Mouse (Mus musculus): ENCODE measurements at regions not wholly inside any gene's neighbourhood (a gene's known extent, or its start where the extent isn't known, plus 50 kb on each side); places are given as distances from the start of the nearest gene placed in this dataset.

DNA sequence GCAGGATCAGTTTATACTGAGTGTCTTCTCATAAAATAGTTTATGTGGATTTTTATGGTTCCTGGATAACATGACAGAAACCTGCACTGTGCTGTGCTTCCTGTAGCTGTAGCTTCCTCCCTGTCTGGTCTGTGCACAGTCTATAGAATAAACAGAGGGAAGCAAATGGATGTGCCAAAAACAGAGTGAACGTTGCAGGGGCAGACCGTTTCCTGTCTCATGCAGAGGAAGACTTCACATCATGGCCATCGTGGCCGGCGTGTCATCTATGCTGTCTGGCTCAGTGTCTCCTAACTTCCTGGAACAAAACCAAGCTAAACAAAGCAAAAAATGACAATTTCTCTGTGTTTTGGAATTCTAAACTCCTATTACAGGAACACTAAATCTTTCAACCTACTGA lies 102.2 kb downstream of the 1700020N01Rik start:
- Histone ChIP-seq H3K27me3 (ENCODE audit: control insufficient read depth, insufficient read depth, insufficient read length) (no peaks in the 10 kb centered on the region), H3K4me2 (ENCODE audit: low read depth) (no peak overlapping the region), H3K79me2 (ENCODE audit: control insufficient read depth, insufficient read depth) (no peaks in the 10 kb centered on the region), H3K36me3 (ENCODE audit: control insufficient read depth, insufficient read depth) (no peaks in the 10 kb centered on the region), H3ac (ENCODE audit: control insufficient read depth, insufficient read length) (no peak overlapping the region), H3K4me3 (no peak overlapping the region)
- TF ChIP-seq USF1 (IDR thresholded peaks at IDR 0.05; ENCODE audit: low read depth), result no peak

DNA sequence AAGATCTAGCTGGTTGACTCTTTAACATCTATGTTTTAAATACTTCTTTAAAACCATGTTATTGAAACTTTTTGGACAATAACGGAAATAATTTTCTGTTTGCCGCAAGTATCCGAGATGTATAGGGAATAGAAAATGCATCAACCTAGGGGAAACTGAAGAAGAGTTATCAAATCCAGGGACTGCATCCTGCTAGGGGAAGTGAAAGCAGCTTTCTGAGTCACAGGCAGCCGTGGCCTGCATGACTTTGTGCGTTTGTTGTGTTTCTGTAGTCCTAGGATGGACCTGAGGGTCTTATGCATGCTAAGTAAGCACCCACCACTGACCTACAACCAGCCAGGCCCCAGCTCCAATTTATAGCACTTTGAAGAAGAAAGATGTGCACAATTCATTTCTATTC lies 103.7 kb downstream of the 1700020N01Rik start:
- no peak for TF ChIP-seq MYOG (IDR thresholded peaks at IDR 0.05; ENCODE audit: control insufficient read depth in 1 of 3, insufficient read depth in 1 of 3, insufficient read length in 2 of 3, low read depth in 2 of 3)
- no peak for TF ChIP-seq POLR2A (IDR thresholded peaks at IDR 0.05; ENCODE audit: insufficient read length, low read depth)
- no peak for TF ChIP-seq CEBPB (IDR thresholded peaks at IDR 0.05; ENCODE audit: insufficient read depth, poor library complexity, severe bottlenecking)
- no peak for TF ChIP-seq MYOD1 (IDR thresholded peaks at IDR 0.05; ENCODE audit: control insufficient read depth in 1 of 3, insufficient read length in 2 of 3, low read depth in 2 of 3)
- TF ChIP-seq SRF (IDR thresholded peaks at IDR 0.05; ENCODE audit: control insufficient read depth, insufficient read length, low read depth), result no peak
- no peak for TF ChIP-seq E2F4 (IDR thresholded peaks at IDR 0.05; ENCODE audit: insufficient read depth)
- TF ChIP-seq MAX (IDR thresholded peaks at IDR 0.05; ENCODE audit: low read depth), result no peak
- Histone ChIP-seq H3ac (ENCODE audit: control insufficient read depth, insufficient read length) (no peak overlapping the region), H3K79me2 (ENCODE audit: control insufficient read depth, insufficient read depth) (no peaks in the 10 kb centered on the region), H3K4me2 (ENCODE audit: low read depth) (no peak overlapping the region), H3K36me3 (ENCODE audit: control insufficient read depth, insufficient read depth) (no peaks in the 10 kb centered on the region), H3K27me3 (ENCODE audit: control insufficient read depth, insufficient read depth, insufficient read length) (no peaks in the 10 kb centered on the region), H3K4me3 (no peak overlapping the region)

DNA sequence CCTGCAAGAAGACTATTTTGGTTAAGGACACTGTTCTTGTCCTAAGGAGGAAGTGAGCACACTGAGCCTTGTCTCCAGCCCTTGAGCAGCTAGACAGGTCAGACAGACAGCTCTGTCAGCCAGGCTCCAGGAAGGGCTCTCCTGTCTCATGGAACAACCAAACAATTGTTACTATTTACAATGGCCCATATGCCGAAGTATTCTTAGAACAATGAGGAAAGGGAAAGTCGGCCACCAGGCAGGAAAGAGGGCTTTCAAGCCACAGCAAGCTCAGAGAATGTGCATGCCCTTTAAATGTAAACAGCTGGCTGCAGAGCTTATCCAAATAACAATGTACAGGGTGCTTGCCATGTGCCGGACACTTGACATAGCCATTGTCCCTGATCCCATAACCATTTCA lies 108.6 kb downstream of the 1700020N01Rik start:
- Histone ChIP-seq H3K27me3 (ENCODE audit: control insufficient read depth, insufficient read depth, insufficient read length) (no peaks in the 10 kb centered on the region), H3K4me3 (no peak overlapping the region), H3ac (ENCODE audit: control insufficient read depth, insufficient read length) (no peak overlapping the region), H3K4me2 (ENCODE audit: low read depth) (no peak overlapping the region), H3K79me2 (ENCODE audit: control insufficient read depth, insufficient read depth) (no peaks in the 10 kb centered on the region), H3K36me3 (ENCODE audit: control insufficient read depth, insufficient read depth) (no peaks in the 10 kb centered on the region)
- TF ChIP-seq SRF (IDR thresholded peaks at IDR 0.05; ENCODE audit: control insufficient read depth, insufficient read length, low read depth), result no peak
- TF ChIP-seq USF1 (IDR thresholded peaks at IDR 0.05; ENCODE audit: low read depth), result no peak
- TF ChIP-seq MAX (IDR thresholded peaks at IDR 0.05; ENCODE audit: low read depth), result no peak
- no peak for TF ChIP-seq REST (IDR thresholded peaks at IDR 0.05; ENCODE audit: insufficient read depth, insufficient read length)
- no peak for TF ChIP-seq E2F4 (IDR thresholded peaks at IDR 0.05; ENCODE audit: insufficient read depth)
- TF ChIP-seq TCF3 (IDR thresholded peaks at IDR 0.05; ENCODE audit: insufficient read length, low read depth), result no peak
- no peak for TF ChIP-seq CEBPB (IDR thresholded peaks at IDR 0.05; ENCODE audit: insufficient read depth, poor library complexity, severe bottlenecking)
- no peak for TF ChIP-seq MYOD1 (IDR thresholded peaks at IDR 0.05; ENCODE audit: control insufficient read depth in 1 of 3, insufficient read length in 2 of 3, low read depth in 2 of 3)
- no peak for TF ChIP-seq MYOG (IDR thresholded peaks at IDR 0.05; ENCODE audit: control insufficient read depth in 1 of 3, insufficient read depth in 1 of 3, insufficient read length in 2 of 3, low read depth in 2 of 3)
- no peak for TF ChIP-seq POLR2A (IDR thresholded peaks at IDR 0.05; ENCODE audit: insufficient read length, low read depth)
- no peak for TF ChIP-seq TCF12 (IDR thresholded peaks at IDR 0.05; ENCODE audit: insufficient read depth, poor library complexity, severe bottlenecking)
- no peak for TF ChIP-seq POLR2AphosphoS2 (IDR thresholded peaks at IDR 0.05; ENCODE audit: insufficient read length, low read depth)

DNA sequence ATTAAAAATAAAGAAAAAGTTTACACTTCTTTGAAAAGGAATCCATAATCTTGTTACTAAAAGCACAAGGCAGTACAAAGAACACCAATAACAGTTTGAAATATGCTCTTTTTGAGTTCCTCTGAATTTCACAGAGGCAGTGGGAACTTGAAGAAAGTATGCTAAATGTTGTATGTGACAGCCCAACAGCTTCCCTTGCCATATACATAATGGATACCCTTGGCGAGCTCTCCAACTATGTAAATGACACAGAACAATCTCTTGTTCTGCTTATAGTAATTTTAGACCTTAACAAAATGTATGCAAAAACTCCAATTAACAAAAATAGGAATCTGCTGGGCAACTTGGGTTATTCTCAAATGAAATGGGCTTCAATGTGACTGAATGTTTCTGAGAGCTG lies 109.2 kb downstream of the 1700020N01Rik start:
- Histone ChIP-seq H3K4me3 (no peak overlapping the region), H3K4me2 (ENCODE audit: low read depth) (no peak overlapping the region), H3K27me3 (ENCODE audit: control insufficient read depth, insufficient read depth, insufficient read length) (no peaks in the 10 kb centered on the region), H3K36me3 (ENCODE audit: control insufficient read depth, insufficient read depth) (no peaks in the 10 kb centered on the region), H3ac (ENCODE audit: control insufficient read depth, insufficient read length) (no peak overlapping the region), H3K79me2 (ENCODE audit: control insufficient read depth, insufficient read depth) (no peaks in the 10 kb centered on the region)
- TF ChIP-seq POLR2AphosphoS2 (IDR thresholded peaks at IDR 0.05; ENCODE audit: insufficient read length, low read depth) (no peak), CEBPB (IDR thresholded peaks at IDR 0.05; ENCODE audit: insufficient read depth, poor library complexity, severe bottlenecking) (no peak), USF1 (IDR thresholded peaks at IDR 0.05; ENCODE audit: low read depth) (no peak), POLR2A (IDR thresholded peaks at IDR 0.05; ENCODE audit: insufficient read length, low read depth) (no peak), MAX (IDR thresholded peaks at IDR 0.05; ENCODE audit: low read depth) (no peak), MYOD1 (IDR thresholded peaks at IDR 0.05; ENCODE audit: control insufficient read depth in 1 of 3, insufficient read length in 2 of 3, low read depth in 2 of 3) (no peak), TCF12 (IDR thresholded peaks at IDR 0.05; ENCODE audit: insufficient read depth, poor library complexity, severe bottlenecking) (no peak), SRF (IDR thresholded peaks at IDR 0.05; ENCODE audit: control insufficient read depth, insufficient read length, low read depth) (no peak), MYOG (IDR thresholded peaks at IDR 0.05; ENCODE audit: control insufficient read depth in 1 of 3, insufficient read depth in 1 of 3, insufficient read length in 2 of 3, low read depth in 2 of 3) (no peak), E2F4 (IDR thresholded peaks at IDR 0.05; ENCODE audit: insufficient read depth) (no peak), TCF3 (IDR thresholded peaks at IDR 0.05; ENCODE audit: insufficient read length, low read depth) (no peak), REST (IDR thresholded peaks at IDR 0.05; ENCODE audit: insufficient read depth, insufficient read length) (no peak)

DNA sequence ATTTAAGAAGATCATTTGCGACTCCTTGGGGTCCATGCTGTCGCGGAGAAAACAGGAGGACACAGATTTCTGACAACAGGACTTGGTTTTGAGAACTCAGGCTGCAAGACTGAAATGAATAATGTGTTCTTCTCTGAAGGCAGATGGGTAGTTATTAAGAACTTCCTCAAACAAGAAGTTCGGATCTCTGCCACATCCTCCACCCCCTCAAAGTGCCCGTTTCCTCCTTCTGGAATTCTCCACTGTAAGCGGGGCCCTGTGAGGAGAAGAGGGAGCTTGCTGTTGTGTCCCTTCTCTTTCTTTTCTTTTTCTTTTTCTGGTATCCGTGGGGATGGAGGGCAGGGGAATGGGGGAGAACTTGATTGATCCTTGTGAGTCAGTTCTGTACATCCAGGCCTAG lies 118.9 kb downstream of the 1700020N01Rik start:
- TF ChIP-seq POLR2AphosphoS2 (IDR thresholded peaks at IDR 0.05; ENCODE audit: insufficient read length, low read depth), result no peak
- no peak for TF ChIP-seq USF1 (IDR thresholded peaks at IDR 0.05; ENCODE audit: low read depth)
- TF ChIP-seq MAX (IDR thresholded peaks at IDR 0.05; ENCODE audit: low read depth), result no peak
- TF ChIP-seq MYOG (IDR thresholded peaks at IDR 0.05; ENCODE audit: control insufficient read depth in 1 of 3, insufficient read depth in 1 of 3, insufficient read length in 2 of 3, low read depth in 2 of 3), result no peak
- no peak for TF ChIP-seq TCF3 (IDR thresholded peaks at IDR 0.05; ENCODE audit: insufficient read length, low read depth)
- no peak for TF ChIP-seq MYOD1 (IDR thresholded peaks at IDR 0.05; ENCODE audit: control insufficient read depth in 1 of 3, insufficient read length in 2 of 3, low read depth in 2 of 3)
- H3K4me3 ChIP-seq, result no peak overlapping the region
- H3K4me2 ChIP-seq (ENCODE audit: low read depth), result no peak overlapping the region
- no peak overlapping the region for H3ac ChIP-seq (ENCODE audit: control insufficient read depth, insufficient read length)
- H3K36me3 ChIP-seq (ENCODE audit: control insufficient read depth, insufficient read depth), result no peaks in the 10 kb centered on the region
- no peaks in the 10 kb centered on the region for H3K27me3 ChIP-seq (ENCODE audit: control insufficient read depth, insufficient read depth, insufficient read length)
- no peaks in the 10 kb centered on the region for H3K79me2 ChIP-seq (ENCODE audit: control insufficient read depth, insufficient read depth)
